Mouse (Mus musculus): Measurements from ENCODE around the gene Rab3ip. TPM values are rescaled to one million over a fixed set of nuclear protein-coding genes. Genes with fewer than 3 reads are reported as not detected.

Gene Rab3ip
- polyA plus RNA-seq, 1 experiment from 2014 or later: 34.4 TPM

GRCm38 (mm10) chr10:116930506-116930905 lies 20.1 kb downstream of the Rab3ip start:
- ATAC-seq: no peak
- 76% methylated on average over 7 of the region's 7 CpGs for WGBS
- Histone ChIP-seq H3K9me3 (ENCODE audit: control insufficient read depth, low read length) (no peaks in the 10 kb centered on the region), H3K9ac (ENCODE audit: low read depth, low read length) (no peak overlapping the region), H3K36me3 (ENCODE audit: control insufficient read depth, insufficient read depth, low read length) (0 out of 2 replicates have a peak, but pooled peaks cover 3% of the 10 kb centered on the region), H3K4me3 (ENCODE audit: low read length) (no peak overlapping the region), H3K4me2 (ENCODE audit: low read depth, low read length) (no peak overlapping the region), H3K27ac (ENCODE audit: low read length) (no peak overlapping the region; the same call in 1 of the 2 replicates), H3K27me3 (replicated peaks; ENCODE audit: control insufficient read depth, insufficient read depth, low read length) (no peaks in the 10 kb centered on the region), H3K4me1 (ENCODE audit: control insufficient read depth, insufficient read depth, low read length) (no peaks in the 10 kb centered on the region)

- Histone ChIP-seq H3K4me2 (ENCODE audit: low read depth, low read length) (no peak overlapping the region), H3K9ac (ENCODE audit: low read depth, low read length) (no peak overlapping the region), H3K4me1 (ENCODE audit: control insufficient read depth, insufficient read depth, low read length) (no peaks in the 10 kb centered on the region), H3K4me3 (ENCODE audit: low read length) (no peak overlapping the region), H3K27ac (ENCODE audit: low read length) (no peak overlapping the region), H3K9me3 (ENCODE audit: control insufficient read depth, low read length) (no peaks in the 10 kb centered on the region), H3K36me3 (ENCODE audit: control insufficient read depth, insufficient read depth, low read length) (0 out of 2 replicates have a peak, but pooled peaks cover 3% of the 10 kb centered on the region), H3K27me3 (replicated peaks; ENCODE audit: control insufficient read depth, insufficient read depth, low read length) (no peaks in the 10 kb centered on the region)
- no peak for ATAC-seq
- WGBS: 77% methylated on average over 3 of the region's 3 CpGs
Observed at GRCm38 (mm10) chr10:116928826-116929225, 21.7 kb downstream of the Rab3ip start.

- no peaks in the 10 kb centered on the region for H3K4me1 ChIP-seq (ENCODE audit: control insufficient read depth, insufficient read depth, low read length)
- no peak overlapping the region for H3K27ac ChIP-seq (ENCODE audit: low read length)
- no peaks in the 10 kb centered on the region for H3K9me3 ChIP-seq (ENCODE audit: control insufficient read depth, low read length)
- no peak for ATAC-seq
- no peak overlapping the region for H3K9ac ChIP-seq (ENCODE audit: low read depth, low read length)
- H3K4me3 ChIP-seq (ENCODE audit: low read length): no peak overlapping the region
- WGBS: 85% methylated on average over 11 of the region's 11 CpGs
- H3K27me3 ChIP-seq (replicated peaks; ENCODE audit: control insufficient read depth, insufficient read depth, low read length): no peaks in the 10 kb centered on the region
- H3K36me3 ChIP-seq (ENCODE audit: control insufficient read depth, insufficient read depth, low read length): 0 out of 2 replicates have a peak, but pooled peaks cover 3% of the 10 kb centered on the region
- no peak overlapping the region for H3K4me2 ChIP-seq (ENCODE audit: low read depth, low read length)
Observed at GRCm38 (mm10) chr10:116926428-116927113, 24.0 kb downstream of the Rab3ip start.

GRCm38 (mm10) chr10:116923651-116924495 lies 26.7 kb downstream of the Rab3ip start:
- Histone ChIP-seq H3K9ac (ENCODE audit: low read depth, low read length) (no peak overlapping the region), H3K27ac (ENCODE audit: low read length) (no peak overlapping the region), H3K4me2 (ENCODE audit: low read depth, low read length) (no peak overlapping the region), H3K4me3 (ENCODE audit: low read length) (no peak overlapping the region), H3K27me3 (replicated peaks; ENCODE audit: control insufficient read depth, insufficient read depth, low read length) (no peaks in the 10 kb centered on the region), H3K4me1 (ENCODE audit: control insufficient read depth, insufficient read depth, low read length) (no peaks in the 10 kb centered on the region), H3K9me3 (ENCODE audit: control insufficient read depth, low read length) (no peaks in the 10 kb centered on the region), H3K36me3 (ENCODE audit: control insufficient read depth, insufficient read depth, low read length) (0 out of 2 replicates have a peak, but pooled peaks cover 3% of the 10 kb centered on the region)
- no peak for ATAC-seq
- WGBS: 91% methylated on average over 19 of the region's 19 CpGs

- WGBS: 86% methylated on average over 15 of the region's 15 CpGs
Observed at GRCm38 (mm10) chr10:116922161-116922560, 28.4 kb downstream of the Rab3ip start.

GRCm38 (mm10) chr10:116921416-116921815 lies 29.2 kb downstream of the Rab3ip start:
- no peak for ATAC-seq
- WGBS: 90% methylated on average over 15 of the region's 15 CpGs
- Histone ChIP-seq H3K27ac (ENCODE audit: low read length) (no peak overlapping the region), H3K9me3 (ENCODE audit: control insufficient read depth, low read length) (no peaks in the 10 kb centered on the region), H3K4me2 (ENCODE audit: low read depth, low read length) (no peak overlapping the region), H3K4me1 (ENCODE audit: control insufficient read depth, insufficient read depth, low read length) (no peaks in the 10 kb centered on the region), H3K27me3 (replicated peaks; ENCODE audit: control insufficient read depth, insufficient read depth, low read length) (no peaks in the 10 kb centered on the region), H3K9ac (ENCODE audit: low read depth, low read length) (no peak overlapping the region), H3K36me3 (ENCODE audit: control insufficient read depth, insufficient read depth, low read length) (no peaks in the 10 kb centered on the region), H3K4me3 (ENCODE audit: low read length) (no peak overlapping the region)

More at GRCm38 (mm10) chr10:116922161-116922560, 28.4 kb downstream of the Rab3ip start:
- ATAC-seq: no peak
- H3K4me2 ChIP-seq (ENCODE audit: low read depth, low read length): no peak overlapping the region
- no peaks in the 10 kb centered on the region for H3K36me3 ChIP-seq (ENCODE audit: control insufficient read depth, insufficient read depth, low read length)
- H3K4me1 ChIP-seq (ENCODE audit: control insufficient read depth, insufficient read depth, low read length): no peaks in the 10 kb centered on the region
- no peaks in the 10 kb centered on the region for H3K9me3 ChIP-seq (ENCODE audit: control insufficient read depth, low read length)
- H3K4me3 ChIP-seq (ENCODE audit: low read length): no peak overlapping the region
- no peak overlapping the region for H3K27ac ChIP-seq (ENCODE audit: low read length)
- H3K27me3 ChIP-seq (replicated peaks; ENCODE audit: control insufficient read depth, insufficient read depth, low read length): no peaks in the 10 kb centered on the region
- H3K9ac ChIP-seq (ENCODE audit: low read depth, low read length): no peak overlapping the region

GRCm38 (mm10) chr10:116920641-116921040 lies 29.9 kb downstream of the Rab3ip start:
- H3K36me3 ChIP-seq (ENCODE audit: control insufficient read depth, insufficient read depth, low read length): no peaks in the 10 kb centered on the region
- H3K9ac ChIP-seq (ENCODE audit: low read depth, low read length): no peak overlapping the region
- H3K4me1 ChIP-seq (ENCODE audit: control insufficient read depth, insufficient read depth, low read length): no peaks in the 10 kb centered on the region
- no peaks in the 10 kb centered on the region for H3K27me3 ChIP-seq (replicated peaks; ENCODE audit: control insufficient read depth, insufficient read depth, low read length)
- no peak overlapping the region for H3K4me3 ChIP-seq (ENCODE audit: low read length)
- H3K27ac ChIP-seq (ENCODE audit: low read length): no peak overlapping the region
- ATAC-seq: no peak
- H3K4me2 ChIP-seq (ENCODE audit: low read depth, low read length): no peak overlapping the region
- no peaks in the 10 kb centered on the region for H3K9me3 ChIP-seq (ENCODE audit: control insufficient read depth, low read length)
- WGBS: 92% methylated on average over 8 of the region's 8 CpGs

- Histone ChIP-seq H3K4me1 (ENCODE audit: control insufficient read depth, insufficient read depth, low read length) (no peaks in the 10 kb centered on the region), H3K36me3 (ENCODE audit: control insufficient read depth, insufficient read depth, low read length) (peaks cover 3% of the 10 kb centered on the region; the same call in 1 of the 2 replicates), H3K4me3 (ENCODE audit: low read length) (no peak overlapping the region), H3K27ac (ENCODE audit: low read length) (no peak overlapping the region), H3K27me3 (replicated peaks; ENCODE audit: control insufficient read depth, insufficient read depth, low read length) (no peaks in the 10 kb centered on the region), H3K4me2 (ENCODE audit: low read depth, low read length) (no peak overlapping the region), H3K9ac (ENCODE audit: low read depth, low read length) (no peak overlapping the region), H3K9me3 (ENCODE audit: control insufficient read depth, low read length) (no peaks in the 10 kb centered on the region)
- WGBS: 87% methylated on average over 25 of the region's 25 CpGs
- ATAC-seq: no peak
Observed at GRCm38 (mm10) chr10:116919368-116920317, 30.9 kb downstream of the Rab3ip start.

Measured in intestine, embryonic 16.5 days (tissue).